Mouse (Mus musculus): ENCODE results near the gene Car1. TPM values are rescaled to one million over a fixed set of nuclear protein-coding genes. Genes with fewer than 3 reads are reported as not detected.

The Car1 gene
- polyA plus RNA-seq (2014; fragmentation: Illumina TruSeq; extraction: RNeasy Lipid Tissue Mini Kit (QIAGEN cat#74804)): not detected

GRCm38 (mm10) chr3:14808211-14808610 lies at the start of gene Car1:
Gene Car1 (minus strand): TSS chr3:14808368.

Other genes with a start within 250 kb of the Car1 start
- gene 1810022K09Rik, start 197.1 kb downstream of the Car1 start, polyA plus RNA-seq (2014; fragmentation: Illumina TruSeq; extraction: RNeasy Lipid Tissue Mini Kit (QIAGEN cat#74804)): 870 TPM
- gene Car13, start 166.6 kb downstream of the Car1 start, polyA plus RNA-seq (2014; fragmentation: Illumina TruSeq; extraction: RNeasy Lipid Tissue Mini Kit (QIAGEN cat#74804)): 20.3 TPM
- gene Car3, start 55.1 kb upstream of the Car1 start, polyA plus RNA-seq (2014; fragmentation: Illumina TruSeq; extraction: RNeasy Lipid Tissue Mini Kit (QIAGEN cat#74804)): 443 TPM
- gene Car2, start 77.9 kb upstream of the Car1 start, polyA plus RNA-seq (2014; fragmentation: Illumina TruSeq; extraction: RNeasy Lipid Tissue Mini Kit (QIAGEN cat#74804)): 12.0 TPM